Mouse (Mus musculus): ENCODE results near the gene Zfp865.

- no peak for TF ChIP-seq CTCF (IDR thresholded peaks at IDR 0.05; ENCODE audit: borderline replicate concordance, extremely low read depth, insufficient read depth, insufficient read length)
- TF ChIP-seq POLR2A (IDR thresholded peaks at IDR 0.05; ENCODE audit: borderline replicate concordance, extremely low read depth, insufficient read depth, insufficient read length, poor library complexity, severe bottlenecking): no peak
These were observed 56.8 kb downstream of the Zfp865 start for GRCm38 (mm10) chr7:5076931-5077330.
